Mouse (Mus musculus) limb, embryonic 13.5 days (tissue): ENCODE measurements around the gene Zfp423. TPM values are rescaled to one million over a fixed set of nuclear protein-coding genes. Genes with fewer than 3 reads are reported as not detected.
A peak's percentile ranks its signal among the peaks of the same experiment; 100 is the strongest.

Source experiments
- ATAC-seq: fragments of 200-750 bp; cut with Nextera tagmentation; 2 replicates; pipeline ENCODE4 v1.8.0; 2017; ENCODE audit warnings: low read depth, moderate number of reproducible peaks, moderate TSS enrichment; ENCODE audit not compliant: low FRiP score
- H3K27ac ChIP-seq: fragments of 300-500 bp; sonication (generic); 2 replicates; pipeline ENCODE4 v1.5.1; 2015; ENCODE audit warnings: inconsistent platforms, mild to moderate bottlenecking, moderate library complexity
- H3K27me3 ChIP-seq: fragments of 300-500 bp; sonication (generic); 2 replicates; pipeline ENCODE4 v1.6.1; 2015; ENCODE audit warnings: mild to moderate bottlenecking, inconsistent platforms
- H3K36me3 ChIP-seq: fragments of 300-500 bp; sonication (generic); 2 replicates; pipeline ENCODE4 v1.6.1; 2015; ENCODE audit warnings: inconsistent platforms, mild to moderate bottlenecking, moderate library complexity
- H3K4me1 ChIP-seq: fragments of 300-500 bp; sonication (generic); 2 replicates; pipeline ENCODE4 v1.6.1; 2015; ENCODE audit warnings: inconsistent platforms
- H3K4me2 ChIP-seq: fragments of 300-500 bp; sonication (generic); replicated peaks from 2 replicates; pipeline ENCODE4 v1.6.1; 2015; ENCODE audit warnings: inconsistent platforms, mild to moderate bottlenecking, moderate library complexity
- H3K4me3 ChIP-seq: fragments of 300-500 bp; sonication (generic); 2 replicates; pipeline ENCODE4 v1.5.1; 2015; ENCODE audit warnings: moderate library complexity, mild to moderate bottlenecking, inconsistent platforms
- H3K9ac ChIP-seq: fragments of 300-500 bp; sonication (generic); 2 replicates; pipeline ENCODE4 v1.6.1; 2015; ENCODE audit warnings: mild to moderate bottlenecking, inconsistent platforms
- H3K9me3 ChIP-seq: fragments of 300-500 bp; sonication (generic); 2 replicates; pipeline ENCODE4 v1.6.1; 2016; ENCODE audit warnings: inconsistent platforms
- WGBS: fragments of 180-500 bp; shearing (Covaris S2); methylation state at CpG from one replicate; pipeline ENCODE4 v1.1.7; 2015; 5-methylcytosine and 5-hydroxymethylcytosine counted together
- polyA plus RNA-seq: library from polyadenylated mRNA; unstranded; fragments of >200 nt; fragmentation: Nextera tagmentation; extraction: Ambion mirVana; gene quantifications from 2 replicates; pipeline ENCODE4 v1.2.1, GENCODE M21; 2015

Gene Zfp423
- polyA plus RNA-seq, 1 experiment from 2014 or later, result 26.4 TPM

- Histone ChIP-seq H3K4me1 (peaks cover 45% of the 10 kb centered on the region), H3K9ac (peak overlapping the region; percentile 68), H3K27me3 (peaks cover 26% of the 10 kb centered on the region), H3K36me3 (no peaks in the 10 kb centered on the region), H3K9me3 (no peaks in the 10 kb centered on the region), H3K4me3 (peak overlapping the region; percentile 89), H3K4me2 (peak overlapping the region; percentile 94), H3K27ac (0 out of 2 replicates have a peak overlapping the region, but pooled peaks have one; percentile 3)
- no peak for ATAC-seq
- WGBS, result 5% methylated on average over 26 of the region's 26 CpGs
These were observed 3.3 kb upstream of the Zfp423 start for GRCm38 (mm10) chr8:87962514-87963225.

DNA sequence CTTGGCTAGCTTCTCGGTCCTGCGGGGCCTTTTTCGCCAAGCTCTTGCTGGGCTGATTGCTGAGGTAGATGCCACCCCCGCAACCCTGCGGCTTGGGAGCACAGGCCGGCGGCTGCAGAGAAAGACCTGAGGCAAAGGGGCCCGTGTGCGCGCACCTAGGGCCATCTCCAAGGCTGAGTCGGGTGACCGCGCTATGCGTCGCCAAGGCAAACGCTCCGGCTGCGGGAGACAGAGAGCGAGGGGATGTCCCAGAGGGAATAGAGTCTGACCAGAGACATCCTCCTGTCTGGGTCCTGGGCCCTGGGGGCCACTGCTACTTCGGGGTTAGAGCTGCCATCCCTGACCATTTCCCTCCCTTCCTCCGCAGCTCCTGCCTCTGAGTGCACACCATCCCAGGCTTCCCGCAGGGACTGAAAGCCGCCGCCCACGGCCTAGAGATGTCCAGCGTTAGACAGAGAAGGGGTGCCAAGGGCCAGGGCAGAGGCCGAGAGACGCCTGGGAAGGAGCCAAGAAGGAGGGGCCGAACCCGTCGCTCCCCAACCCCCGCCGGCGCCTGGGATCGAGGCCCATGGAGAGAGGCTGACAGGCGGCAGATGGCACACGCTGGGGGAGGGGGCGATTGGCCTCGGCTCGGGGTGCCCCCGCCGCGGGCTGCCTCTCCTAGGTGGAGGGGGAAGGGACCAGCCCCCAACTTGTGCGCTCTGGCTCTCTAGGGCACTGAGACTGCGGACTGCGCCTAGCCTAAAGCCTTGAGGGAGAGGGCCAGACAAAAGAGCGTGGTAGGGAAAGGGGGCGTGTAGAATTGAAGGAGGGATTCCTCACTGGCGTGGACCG, 2.5 kb upstream of the Zfp423 start:
- Histone ChIP-seq H3K9ac (peak overlapping the region; percentile 68), H3K4me1 (peaks cover 45% of the 10 kb centered on the region), H3K4me3 (peak overlapping the region; percentile 89), H3K4me2 (peak overlapping the region; percentile 94), H3K36me3 (no peaks in the 10 kb centered on the region), H3K27ac (no peak overlapping the region), H3K27me3 (peaks cover 26% of the 10 kb centered on the region), H3K9me3 (no peaks in the 10 kb centered on the region)
- under 1% methylated on average over 49 of the region's 50 CpGs for WGBS
- no peak for ATAC-seq

DNA sequence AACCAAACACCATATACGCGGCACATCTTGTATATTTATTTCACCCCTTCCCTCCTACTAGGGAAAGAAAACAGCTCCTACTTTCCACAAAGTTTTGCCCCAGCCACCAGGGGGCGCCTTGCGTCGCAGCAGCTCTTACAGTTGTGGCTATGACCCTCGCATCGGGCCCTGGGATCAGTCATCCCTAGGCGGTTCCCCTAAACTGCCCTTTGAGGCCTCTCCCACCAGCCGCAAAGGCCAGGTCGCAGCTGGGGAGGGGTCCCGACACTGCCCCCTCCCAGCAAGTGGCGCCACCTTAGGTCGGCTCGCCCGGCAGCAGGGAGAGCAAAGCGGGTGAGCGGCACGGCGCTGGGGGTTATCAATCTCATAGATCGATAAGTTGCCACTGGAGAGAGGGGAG, 1.7 kb upstream of the Zfp423 start:
- H3K9me3 ChIP-seq, result no peaks in the 10 kb centered on the region
- H3K4me1 ChIP-seq, result peaks cover 52% of the 10 kb centered on the region
- no peaks in the 10 kb centered on the region for H3K36me3 ChIP-seq
- H3K4me2 ChIP-seq, result peak overlapping the region; percentile 94
- peaks cover 26% of the 10 kb centered on the region for H3K27me3 ChIP-seq
- peak overlapping the region; percentile 99 for H3K9ac ChIP-seq
- no peak overlapping the region for H3K27ac ChIP-seq
- 1% methylated on average over 20 of the region's 20 CpGs for WGBS
- ATAC-seq, result no peak
- H3K4me3 ChIP-seq, result peak overlapping the region; percentile 89

- Histone ChIP-seq H3K27me3 (peaks cover 26% of the 10 kb centered on the region), H3K4me3 (peak overlapping the region; percentile 89), H3K9ac (peak overlapping the region; percentile 99), H3K4me2 (peak overlapping the region; percentile 94), H3K4me1 (peaks cover 61% of the 10 kb centered on the region), H3K36me3 (no peaks in the 10 kb centered on the region), H3K9me3 (no peaks in the 10 kb centered on the region), H3K27ac (peak overlapping the region; percentile 99)
- ATAC-seq, result peak; percentile 65
- whole genome bisulfite sequencing, result under 1% methylated on average over 60 of the region's 76 CpGs
These were observed 810 bp upstream of the Zfp423 start for GRCm38 (mm10) chr8:87960061-87960749.

GRCm38 (mm10) chr8:87958451-87959319, 710 bp downstream of the Zfp423 start:
- Histone ChIP-seq H3K4me3 (peak overlapping the region; percentile 89), H3K4me1 (peaks cover 68% of the 10 kb centered on the region), H3K9ac (peak overlapping the region; percentile 99), H3K27ac (peak overlapping the region; percentile 99), H3K4me2 (peak overlapping the region; percentile 94), H3K36me3 (no peaks in the 10 kb centered on the region), H3K27me3 (peaks cover 25% of the 10 kb centered on the region), H3K9me3 (no peaks in the 10 kb centered on the region)
- under 1% methylated on average over 63 of the region's 115 CpGs for WGBS
- ATAC-seq, result peak; percentile 52

- no peak for ATAC-seq
- Histone ChIP-seq H3K4me3 (peak overlapping the region; percentile 89), H3K4me1 (peaks cover 69% of the 10 kb centered on the region), H3K9me3 (no peaks in the 10 kb centered on the region), H3K27me3 (peaks cover 18% of the 10 kb centered on the region), H3K36me3 (no peaks in the 10 kb centered on the region), H3K9ac (peak overlapping the region; percentile 99), H3K4me2 (peak overlapping the region; percentile 94), H3K27ac (peak overlapping the region; percentile 99)
- under 1% methylated on average over 20 of the region's 20 CpGs for WGBS
These were observed 1.4 kb downstream of the Zfp423 start for GRCm38 (mm10) chr8:87957871-87958450.

DNA sequence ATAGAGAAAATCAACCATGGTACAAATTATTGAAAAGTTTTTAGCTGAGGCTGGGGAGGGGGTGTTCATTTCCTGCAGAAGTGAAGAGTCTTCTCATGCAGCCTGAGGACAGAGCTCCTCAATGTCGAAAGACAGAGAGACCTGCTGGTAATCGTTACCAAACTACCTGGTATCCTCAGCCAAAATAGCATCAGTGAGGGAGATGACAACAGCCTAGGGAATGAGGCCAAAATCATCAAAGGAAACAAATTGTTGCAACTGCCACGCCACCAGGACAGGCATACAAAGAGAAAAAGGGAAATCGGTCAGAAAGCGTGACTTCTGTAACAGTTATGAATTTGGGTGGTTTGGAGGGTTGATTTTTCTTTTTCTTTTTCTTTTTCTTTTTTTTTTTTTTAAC, 3.4 kb downstream of the Zfp423 start:
- 65% methylated on average over 5 of the region's 5 CpGs for WGBS
- H3K36me3 ChIP-seq, result no peaks in the 10 kb centered on the region
- peak overlapping the region; percentile 94 for H3K4me2 ChIP-seq
- H3K9ac ChIP-seq, result no peak overlapping the region
- peaks cover 59% of the 10 kb centered on the region for H3K4me1 ChIP-seq
- no peaks in the 10 kb centered on the region for H3K9me3 ChIP-seq
- no peak overlapping the region for H3K27ac ChIP-seq
- ATAC-seq, result no peak
- peaks cover 2% of the 10 kb centered on the region for H3K27me3 ChIP-seq
- no peak overlapping the region for H3K4me3 ChIP-seq

DNA sequence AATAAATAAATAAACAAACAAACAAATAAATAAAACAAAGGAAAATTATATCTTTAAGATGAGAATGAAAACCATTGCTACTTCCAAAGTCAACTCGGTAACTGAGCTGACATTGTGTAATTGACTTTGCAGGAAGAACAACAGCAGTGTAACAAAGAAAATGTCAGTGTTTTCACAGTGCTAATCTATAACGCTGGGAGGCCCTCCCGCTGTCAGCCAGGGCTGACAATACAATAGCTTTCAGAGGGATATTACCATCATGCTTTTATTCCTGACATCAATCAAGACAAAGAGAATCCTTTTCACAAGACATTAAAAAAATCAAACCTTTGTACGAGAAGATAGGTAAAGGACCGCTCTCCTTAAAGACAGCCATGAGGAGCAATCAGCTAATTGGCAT, 5.9 kb downstream of the Zfp423 start:
- WGBS, result 66% methylated on average over 5 of the region's 5 CpGs
- no peaks in the 10 kb centered on the region for H3K36me3 ChIP-seq
- peaks cover 68% of the 10 kb centered on the region for H3K4me1 ChIP-seq
- ATAC-seq, result no peak
- no peaks in the 10 kb centered on the region for H3K9me3 ChIP-seq
- H3K9ac ChIP-seq, result no peak overlapping the region
- H3K27me3 ChIP-seq, result no peaks in the 10 kb centered on the region
- H3K27ac ChIP-seq, result no peak overlapping the region
- no peak overlapping the region for H3K4me2 ChIP-seq
- no peak overlapping the region for H3K4me3 ChIP-seq

GRCm38 (mm10) chr8:87952298-87952697, 7.1 kb downstream of the Zfp423 start:
- Histone ChIP-seq H3K4me3 (no peak overlapping the region), H3K27me3 (no peaks in the 10 kb centered on the region), H3K9ac (no peak overlapping the region), H3K36me3 (no peaks in the 10 kb centered on the region), H3K9me3 (no peaks in the 10 kb centered on the region), H3K4me2 (no peak overlapping the region), H3K27ac (no peak overlapping the region), H3K4me1 (peaks cover 74% of the 10 kb centered on the region)
- no peak for ATAC-seq
- WGBS, result 83% methylated on average over 6 of the region's 6 CpGs

GRCm38 (mm10) chr8:87944225-87944934, 15.0 kb downstream of the Zfp423 start:
- Histone ChIP-seq H3K9me3 (no peaks in the 10 kb centered on the region), H3K27me3 (no peaks in the 10 kb centered on the region), H3K4me2 (peak overlapping the region; percentile 87), H3K9ac (peak overlapping the region; percentile 72), H3K4me1 (peaks cover 72% of the 10 kb centered on the region), H3K4me3 (peak overlapping the region; percentile 44), H3K36me3 (peaks cover 8% of the 10 kb centered on the region; the same call in 1 of the 2 replicates), H3K27ac (no peak overlapping the region; the same call in 1 of the 2 replicates)
- 19% methylated on average over 5 of the region's 5 CpGs for WGBS
- ATAC-seq, result peak; percentile 37; the same call in 1 of the 2 replicates
